In the genomic region with DNA sequence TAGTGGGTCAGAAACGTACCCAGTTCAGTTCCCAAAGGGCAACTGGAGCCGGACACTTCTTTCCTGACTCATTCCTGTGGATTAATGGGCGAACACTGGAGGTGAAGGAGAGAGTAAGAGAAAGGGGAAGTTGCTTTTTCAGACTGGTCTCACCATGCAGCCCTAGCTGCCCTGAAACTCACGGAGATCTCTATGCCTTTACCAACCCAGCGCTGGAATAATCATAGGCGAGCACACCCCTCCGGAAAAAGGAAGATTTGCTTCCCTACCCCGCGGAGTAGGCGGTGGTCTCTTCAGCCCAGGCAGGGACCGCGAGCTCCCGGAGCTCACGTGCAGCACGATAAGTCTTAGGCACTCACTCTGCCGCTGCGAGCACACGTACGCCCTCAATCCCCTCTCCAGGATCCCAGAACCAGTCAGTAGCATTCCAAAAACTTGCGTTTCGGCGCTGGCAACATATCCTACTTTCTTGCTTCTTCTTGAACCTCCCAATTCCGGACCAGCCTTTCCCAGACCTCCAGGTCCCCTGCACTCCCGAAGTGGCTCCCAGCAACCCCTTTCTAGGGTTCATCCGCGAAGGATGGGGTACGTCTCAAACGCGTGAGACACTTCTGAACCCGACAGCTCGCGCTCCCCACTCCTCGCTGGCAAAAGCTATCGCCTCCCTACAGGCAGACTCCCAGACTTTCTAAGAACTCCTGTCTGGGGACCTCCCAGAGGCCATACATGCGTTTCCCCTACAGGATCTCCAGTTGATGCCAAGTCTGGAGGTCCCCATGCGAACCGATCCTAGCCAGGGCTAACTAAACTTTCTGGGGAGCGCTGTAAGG, we compare ENCODE assay signal across 8 mouse cellular contexts. TPM values are rescaled to one million over a fixed set of nuclear protein-coding genes. Genes with fewer than 3 reads are reported as not detected.
A peak's percentile ranks its signal among the peaks of the same experiment; 100 is the strongest.
DNase-seq lines count a peak whose midpoint lies in the region; ATAC-seq and TF ChIP-seq lines count a peak whose summit lies in the region.

No protein-coding gene starts in this region.

- peak; percentile 39 for DNase-seq in adrenal gland, adult 2 months
- DNase-seq in adrenal gland, adult 8-10 months, result no peak
- peak; percentile 79 for DNase-seq in embryonic facial prominence, embryonic 14.5 days (ENCODE audit: low spot score)
- DNase-seq in hindbrain, postnatal 0 days (ENCODE audit: low spot score), result peak; percentile 10
- DNase-seq in lung, postnatal 14 days, result peak; percentile 25
- DNase-seq in layer of hippocampus, adult 9-11 months, result no peak

- no peaks in the 10 kb centered on the region for H3K9me3 ChIP-seq in E14TG2a.4 (ENCODE audit: low read length)
- no peaks in the 10 kb centered on the region for H3K9me3 ChIP-seq in embryonic facial prominence, embryonic 14.5 days (ENCODE audit: control insufficient read depth, low read length)
- H3K9me3 ChIP-seq in hindbrain, postnatal 0 days (ENCODE audit: low read length), result no peaks in the 10 kb centered on the region
- H3K9me3 ChIP-seq in stomach, embryonic 15.5 days, result no peaks in the 10 kb centered on the region

- peak overlapping the region; percentile 46 for H3K27ac ChIP-seq in embryonic facial prominence, embryonic 14.5 days (replicated peaks; ENCODE audit: low read depth, low read length)
- no peak overlapping the region for H3K27ac ChIP-seq in hindbrain, postnatal 0 days
- H3K27ac ChIP-seq in stomach, embryonic 15.5 days, result 0 out of 2 replicates have a peak overlapping the region, but pooled peaks have one; percentile 31

- H3K36me3 ChIP-seq in E14TG2a.4 (ENCODE audit: insufficient read depth, low read length), result peaks cover 91% of the 10 kb centered on the region
- no peaks in the 10 kb centered on the region for H3K36me3 ChIP-seq in embryonic facial prominence, embryonic 14.5 days (ENCODE audit: control insufficient read depth, insufficient read depth, low read length)
- H3K36me3 ChIP-seq in hindbrain, postnatal 0 days (ENCODE audit: insufficient read depth, low read length), result no peaks in the 10 kb centered on the region
- no peaks in the 10 kb centered on the region for H3K36me3 ChIP-seq in stomach, embryonic 15.5 days

- ATAC-seq in embryonic facial prominence, embryonic 14.5 days (ENCODE audit: low read depth), result peak; percentile 56
- peak; percentile 36; the same call in 1 of the 2 replicates for ATAC-seq in hindbrain, postnatal 0 days
- ATAC-seq in stomach, embryonic 15.5 days (ENCODE audit: insufficient read depth, low FRiP score, low read depth), result peak; percentile 24; the same call in 1 of the 2 replicates

- no peak for TF ChIP-seq CTCF in E14TG2a.4 (conservative IDR thresholded peaks at IDR 0.05; ENCODE audit: low read length)
- no peak for TF ChIP-seq CTCF in hindbrain, postnatal 0 days (IDR thresholded peaks at IDR 0.05; ENCODE audit: low read depth)

- peak overlapping the region; percentile 73 for H3K9ac ChIP-seq in embryonic facial prominence, embryonic 14.5 days (ENCODE audit: low read depth, low read length)
- peak overlapping the region; percentile 46 for H3K9ac ChIP-seq in hindbrain, postnatal 0 days (replicated peaks; ENCODE audit: low read length)
- H3K9ac ChIP-seq in stomach, embryonic 15.5 days, result peak overlapping the region; percentile 44

- H3K4me1 ChIP-seq in E14TG2a.4 (replicated peaks; ENCODE audit: low read depth, low read length), result peaks cover 48% of the 10 kb centered on the region
- 0 out of 2 replicates have a peak, but pooled peaks cover 3% of the 10 kb centered on the region for H3K4me1 ChIP-seq in embryonic facial prominence, embryonic 14.5 days (ENCODE audit: control insufficient read depth, insufficient read depth, low read length)
- no peaks in the 10 kb centered on the region for H3K4me1 ChIP-seq in hindbrain, postnatal 0 days (ENCODE audit: insufficient read depth, low read length)
- H3K4me1 ChIP-seq in stomach, embryonic 15.5 days, result peaks cover 5% of the 10 kb centered on the region; the same call in 1 of the 2 replicates

- H3K4me2 ChIP-seq in embryonic facial prominence, embryonic 14.5 days (ENCODE audit: low read depth, low read length), result peak overlapping the region; percentile 77
- H3K4me2 ChIP-seq in hindbrain, postnatal 0 days (ENCODE audit: low read depth, low read length), result peak overlapping the region; percentile 96
- H3K4me2 ChIP-seq in stomach, embryonic 15.5 days, result peak overlapping the region; percentile 98

- H3K27me3 ChIP-seq in E14TG2a.4 (ENCODE audit: insufficient read depth, low read length), result no peaks in the 10 kb centered on the region
- no peaks in the 10 kb centered on the region for H3K27me3 ChIP-seq in embryonic facial prominence, embryonic 14.5 days (replicated peaks; ENCODE audit: control insufficient read depth, insufficient read depth, low read length)
- no peaks in the 10 kb centered on the region for H3K27me3 ChIP-seq in hindbrain, postnatal 0 days (ENCODE audit: insufficient read depth, low read length)
- H3K27me3 ChIP-seq in stomach, embryonic 15.5 days (replicated peaks), result no peaks in the 10 kb centered on the region

- peak overlapping the region; percentile 95 for H3K4me3 ChIP-seq in E14TG2a.4 (replicated peaks; ENCODE audit: low read length)
- peak overlapping the region; percentile 69 for H3K4me3 ChIP-seq in embryonic facial prominence, embryonic 14.5 days (ENCODE audit: low read depth, low read length)
- H3K4me3 ChIP-seq in hindbrain, postnatal 0 days (ENCODE audit: low read length), result peak overlapping the region; percentile 51
- H3K4me3 ChIP-seq in stomach, embryonic 15.5 days (replicated peaks), result peak overlapping the region; percentile 65

- under 1% methylated on average over 38 of the region's 38 CpGs for WGBS in embryonic facial prominence, embryonic 14.5 days
- under 1% methylated on average over 38 of the region's 38 CpGs for WGBS in hindbrain, postnatal 0 days
- under 1% methylated on average over 38 of the region's 38 CpGs for WGBS in stomach, embryonic 15.5 days

RNA-seq across cellular contexts. Expression of a gene that starts 22.6 kb away (rescaled TPM):
- 1 to 10 TPM; 2.7 to 3.0 TPM for total RNA-seq in adrenal gland, adult 2 months (2021)
- 0.44 and 0.52 TPM in 2 replicates for polyA plus RNA-seq in adrenal gland, adult 2 months (2012; rRNA removed)
- 1 to 10 TPM; 3.5 to 6.6 (median 5.2) TPM for total RNA-seq in adrenal gland, adult 8-10 months (2022)
- 22.2 and 26.7 TPM in 2 replicates for polyA plus RNA-seq in embryonic facial prominence, embryonic 14.5 days (2014; fragmentation: Nextera tagmentation; extraction: Ambion mirVana)
- 32.8 and 39.5 TPM in 2 replicates for total RNA-seq in hindbrain, postnatal 0 days (2014; rRNA removed)
- polyA plus RNA-seq in hindbrain, postnatal 0 days (2015; fragmentation: Nextera tagmentation; extraction: Ambion mirVana), result 30.3 and 32.2 TPM in 2 replicates
- 17.7 and 23.0 TPM in 2 replicates for polyA plus RNA-seq in stomach, embryonic 15.5 days (2015; fragmentation: Nextera tagmentation; extraction: Ambion mirVana)

RNA-seq across cellular contexts. Expression of a gene that starts 34.2 kb away (rescaled TPM):
- total RNA-seq in adrenal gland, adult 2 months (2021), result 10 to 100 TPM; 42.9 to 44.6 TPM
- polyA plus RNA-seq in adrenal gland, adult 2 months (2012; rRNA removed), result 46.5 and 46.8 TPM in 2 replicates
- 10 to 100 TPM; 40.4 to 49.6 (median 42.9) TPM for total RNA-seq in adrenal gland, adult 8-10 months (2022)
- polyA plus RNA-seq in embryonic facial prominence, embryonic 14.5 days (2014; fragmentation: Nextera tagmentation; extraction: Ambion mirVana), result 13.9 and 15.0 TPM in 2 replicates
- 15.7 and 23.1 TPM in 2 replicates for total RNA-seq in hindbrain, postnatal 0 days (2014; rRNA removed)
- 13.7 and 15.4 TPM in 2 replicates for polyA plus RNA-seq in hindbrain, postnatal 0 days (2015; fragmentation: Nextera tagmentation; extraction: Ambion mirVana)
- 12.2 and 13.4 TPM in 2 replicates for polyA plus RNA-seq in stomach, embryonic 15.5 days (2015; fragmentation: Nextera tagmentation; extraction: Ambion mirVana)

Comparison
In these comparisons a context has a peak if more than half of its experiments do, and no peak if none do; other contexts are left out.
1. DNase-seq: peak in adrenal gland, adult 2 months (single experiment), embryonic facial prominence, embryonic 14.5 days (single experiment), hindbrain, postnatal 0 days (single experiment) and lung, postnatal 14 days (single experiment); none in adrenal gland, adult 8-10 months (single experiment) and layer of hippocampus, adult 9-11 months (single experiment).
2. RNA of a gene that starts 22.6 kb away (polyA plus RNA-seq): 30.3 to 32.2 TPM in hindbrain, postnatal 0 days, 22.2 to 26.7 TPM in embryonic facial prominence, embryonic 14.5 days and 17.7 to 23.0 TPM in stomach, embryonic 15.5 days; 0.44 to 0.52 TPM in adrenal gland, adult 2 months; every median in the first group is over 10 times any median in the second.
3. Peak in every context shown above with its lines, with median percentiles within 50 percentile points of each other: H3K4me3 ChIP-seq, ATAC-seq, H3K4me2 ChIP-seq and H3K9ac ChIP-seq.